Mouse (Mus musculus): ENCODE results near the gene Pxylp1.

DNA sequence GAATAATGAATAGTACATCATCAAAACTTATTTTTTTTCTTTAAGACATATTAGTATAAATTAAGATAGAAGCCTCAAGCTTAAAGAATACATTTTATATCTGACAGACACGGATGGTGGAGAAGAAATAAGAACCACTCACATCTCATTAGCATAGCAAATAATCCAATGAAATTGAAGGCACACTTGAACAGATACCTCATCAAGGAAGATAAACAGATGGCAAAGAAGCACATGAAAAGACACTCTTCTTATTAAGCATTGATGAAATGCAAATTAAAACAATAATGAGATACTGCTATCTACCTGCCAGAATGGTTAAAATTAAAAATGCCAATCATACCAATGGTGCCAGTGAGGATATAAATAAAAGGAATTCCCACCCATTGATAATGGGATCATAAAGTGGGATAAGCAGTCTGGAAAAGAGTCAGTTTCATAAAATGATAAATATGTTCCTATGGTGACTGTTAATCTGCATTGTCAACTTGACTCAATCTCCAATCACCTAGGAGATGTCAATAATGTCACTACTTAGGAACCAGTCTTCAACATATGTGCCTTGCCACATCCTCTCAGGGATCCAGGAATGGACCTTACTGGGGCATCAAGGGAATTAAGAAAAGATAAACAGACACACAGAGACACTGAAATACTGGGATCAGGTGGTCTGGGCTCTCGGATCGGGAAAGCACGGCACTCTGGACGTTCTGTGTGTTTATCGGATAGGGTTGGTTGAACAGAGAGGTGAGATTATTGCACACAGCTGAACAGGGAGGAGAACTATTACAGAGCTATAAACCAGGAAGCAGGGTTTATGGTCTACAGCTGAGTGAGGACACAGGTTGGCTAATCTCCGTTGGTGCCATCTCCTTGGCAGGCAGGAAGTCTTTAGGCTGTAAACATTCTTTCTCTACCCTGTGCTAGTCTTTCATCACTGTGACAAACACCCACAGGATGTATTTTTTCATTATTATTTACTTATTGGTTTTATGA, 12.2 kb upstream of the Pxylp1 start:
- TF ChIP-seq CTCF (IDR thresholded peaks at IDR 0.05; ENCODE audit: extremely low read depth, insufficient read length, insufficient replicate concordance, low read depth, low read length) (no peak), POLR2A (IDR thresholded peaks at IDR 0.05; ENCODE audit: low read depth, low read length) (no peak)
